Mouse (Mus musculus): ENCODE data around the gene 6330403K07Rik.

GRCm38 (mm10) chr11:71003611-71004315 lies 29.6 kb downstream of the 6330403K07Rik start:
- TF ChIP-seq CTCF (IDR thresholded peaks at IDR 0.05; ENCODE audit: borderline replicate concordance, insufficient read depth, low read length) (no peak), POLR2A (IDR thresholded peaks at IDR 0.05; ENCODE audit: low read depth, low read length) (no peak)
